Mouse (Mus musculus) liver, postnatal 0 days (tissue): ENCODE results near the gene Kcnj6. TPM values are rescaled to one million over a fixed set of nuclear protein-coding genes. Genes with fewer than 3 reads are reported as not detected.

Experiments
- ATAC-seq: fragments of 200-750 bp; cut with Nextera tagmentation; 2 replicates; pipeline ENCODE4 v1.8.0; 2017; ENCODE audit warnings: mild to moderate bottlenecking, moderate library complexity
- DNase-seq: peaks from one replicate; pipeline ENCODE4 v3.0.0-alpha.2; 2016
- H3K27ac ChIP-seq: fragments of 300-500 bp; sonication (generic); 2 replicates; pipeline ENCODE4 v1.5.1; 2014; ENCODE audit warnings: antibody characterized with exemption, moderate library complexity, mild to moderate bottlenecking, low read depth
- H3K27me3 ChIP-seq: fragments of 300-500 bp; sonication (generic); 2 replicates; pipeline ENCODE4 v1.6.1; 2014; ENCODE audit warnings: low read length, control low read depth, mixed read lengths; ENCODE audit not compliant: insufficient read depth
- H3K36me3 ChIP-seq: fragments of 300-500 bp; sonication (generic); replicated peaks from 2 replicates; pipeline ENCODE4 v1.6.1; 2014; ENCODE audit warnings: mild to moderate bottlenecking, control low read depth, low read length, moderate library complexity, mixed read lengths; ENCODE audit not compliant: insufficient read depth
- H3K4me1 ChIP-seq: fragments of 300-500 bp; sonication (generic); 2 replicates; pipeline ENCODE4 v1.6.1; 2014; ENCODE audit warnings: antibody characterized with exemption, mild to moderate bottlenecking, control low read depth; ENCODE audit not compliant: insufficient read depth
- H3K4me2 ChIP-seq: fragments of 300-500 bp; sonication (generic); 2 replicates; pipeline ENCODE4 v1.6.1; 2014; ENCODE audit warnings: low read depth, mild to moderate bottlenecking, low read length, moderate library complexity, mixed read lengths
- H3K4me3 ChIP-seq: fragments of 300-500 bp; sonication (generic); 2 replicates; pipeline ENCODE4 v1.5.1; 2014; ENCODE audit warnings: low read depth, low read length
- H3K9ac ChIP-seq: fragments of 300-500 bp; sonication (generic); replicated peaks from 2 replicates; pipeline ENCODE4 v1.6.1; 2014; ENCODE audit warnings: mild to moderate bottlenecking, moderate library complexity
- H3K9me3 ChIP-seq: fragments of 300-500 bp; sonication (generic); 2 replicates; pipeline ENCODE4 v1.6.1; 2016; ENCODE audit warnings: mild to moderate bottlenecking, control low read depth, low read length, mixed read lengths
- CTCF ChIP-seq: sonication (generic); IDR thresholded peaks from 2 replicates; pipeline ENCODE4 v1.5.1; 2016; ENCODE audit warnings: antibody characterized with exemption, low read depth
- EP300 ChIP-seq: IDR thresholded peaks from 2 replicates; pipeline ENCODE4 v1.6.1; 2016; ENCODE audit warnings: antibody characterized with exemption, low read depth, mild to moderate bottlenecking
- WGBS: fragments of 180-500 bp; shearing (Covaris S2); extraction: QIAGEN DNeasy Blood & Tissue Kit; methylation state at CpG from one replicate; pipeline ENCODE4 v1.1.7; 2014; ENCODE audit not compliant: insufficient replicate concordance; 5-methylcytosine and 5-hydroxymethylcytosine counted together
- polyA plus RNA-seq: library from polyadenylated mRNA; unstranded; fragments of >200 nt; fragmentation: Nextera tagmentation; extraction: Ambion mirVana; gene quantifications from 2 replicates; pipeline ENCODE4 v1.2.1, GENCODE M21; 2015

Gene Kcnj6
- polyA plus RNA-seq, 1 experiment from 2014 or later, result not detected

GRCm38 (mm10) chr16:94834502-94834901 lies 163.0 kb downstream of the Kcnj6 start:
- no peak overlapping the region for H3K9ac ChIP-seq
- no peak overlapping the region for H3K4me2 ChIP-seq
- H3K27me3 ChIP-seq, result no peaks in the 10 kb centered on the region
- no peak for ATAC-seq
- no peak overlapping the region for H3K4me3 ChIP-seq
- DNase-seq, result no peak
- WGBS, result 80% methylated on average over 9 of the region's 9 CpGs
- no peak for TF ChIP-seq EP300
- TF ChIP-seq CTCF, result no peak
- H3K4me1 ChIP-seq, result no peaks in the 10 kb centered on the region
- H3K9me3 ChIP-seq, result no peaks in the 10 kb centered on the region
- H3K36me3 ChIP-seq, result no peaks in the 10 kb centered on the region
- H3K27ac ChIP-seq, result no peak overlapping the region

GRCm38 (mm10) chr16:94828166-94828565 lies 169.3 kb downstream of the Kcnj6 start:
- TF ChIP-seq EP300 (no peak), CTCF (no peak)
- Histone ChIP-seq H3K36me3 (no peaks in the 10 kb centered on the region), H3K4me3 (no peak overlapping the region), H3K27ac (no peak overlapping the region), H3K4me2 (no peak overlapping the region), H3K9ac (no peak overlapping the region), H3K27me3 (no peaks in the 10 kb centered on the region), H3K4me1 (no peaks in the 10 kb centered on the region), H3K9me3 (no peaks in the 10 kb centered on the region)
- DNase-seq (no peak), ATAC-seq (no peak)
- WGBS, result 83% methylated on average over 18 of the region's 18 CpGs

GRCm38 (mm10) chr16:94827092-94827585 lies 170.4 kb downstream of the Kcnj6 start:
- Histone ChIP-seq H3K36me3 (no peaks in the 10 kb centered on the region), H3K4me1 (no peaks in the 10 kb centered on the region), H3K27me3 (no peaks in the 10 kb centered on the region), H3K9me3 (no peaks in the 10 kb centered on the region), H3K4me2 (no peak overlapping the region), H3K9ac (no peak overlapping the region), H3K27ac (no peak overlapping the region), H3K4me3 (no peak overlapping the region)
- DNase-seq, result no peak
- TF ChIP-seq EP300, result no peak
- TF ChIP-seq CTCF, result no peak
- ATAC-seq, result no peak
- 76% methylated on average over 8 of the region's 8 CpGs for WGBS

- TF ChIP-seq EP300 (no peak), CTCF (no peak)
- no peaks in the 10 kb centered on the region for H3K36me3 ChIP-seq
- DNase-seq, result no peak
These were observed 172.2 kb downstream of the Kcnj6 start for GRCm38 (mm10) chr16:94825274-94825673.

GRCm38 (mm10) chr16:94822611-94823010 lies 174.9 kb downstream of the Kcnj6 start:
- no peak for DNase-seq
- 67% methylated on average over 5 of the region's 5 CpGs for WGBS
- no peak overlapping the region for H3K4me2 ChIP-seq
- no peak overlapping the region for H3K9ac ChIP-seq
- H3K4me3 ChIP-seq, result no peak overlapping the region
- no peaks in the 10 kb centered on the region for H3K36me3 ChIP-seq
- no peaks in the 10 kb centered on the region for H3K27me3 ChIP-seq
- H3K27ac ChIP-seq, result no peak overlapping the region
- no peak for TF ChIP-seq CTCF
- TF ChIP-seq EP300, result no peak
- no peaks in the 10 kb centered on the region for H3K4me1 ChIP-seq
- no peak for ATAC-seq
- H3K9me3 ChIP-seq, result no peaks in the 10 kb centered on the region

More at GRCm38 (mm10) chr16:94825274-94825673, 172.2 kb downstream of the Kcnj6 start:
- H3K9me3 ChIP-seq, result no peaks in the 10 kb centered on the region
- no peak overlapping the region for H3K27ac ChIP-seq
- no peak overlapping the region for H3K9ac ChIP-seq
- no peak overlapping the region for H3K4me2 ChIP-seq
- H3K4me3 ChIP-seq, result no peak overlapping the region
- 68% methylated on average over 6 of the region's 6 CpGs for WGBS
- H3K27me3 ChIP-seq, result no peaks in the 10 kb centered on the region
- no peaks in the 10 kb centered on the region for H3K4me1 ChIP-seq
- no peak for ATAC-seq

GRCm38 (mm10) chr16:94821610-94822009 lies 175.9 kb downstream of the Kcnj6 start:
- Histone ChIP-seq H3K4me1 (no peaks in the 10 kb centered on the region), H3K9ac (no peak overlapping the region), H3K4me3 (no peak overlapping the region), H3K27ac (no peak overlapping the region), H3K4me2 (no peak overlapping the region), H3K27me3 (no peaks in the 10 kb centered on the region), H3K9me3 (no peaks in the 10 kb centered on the region), H3K36me3 (no peaks in the 10 kb centered on the region)
- ATAC-seq (no peak), DNase-seq (no peak)
- 67% methylated on average over 11 of the region's 11 CpGs for WGBS
- TF ChIP-seq CTCF (no peak), EP300 (no peak)

- Histone ChIP-seq H3K27ac (no peak overlapping the region), H3K9ac (no peak overlapping the region), H3K27me3 (no peaks in the 10 kb centered on the region), H3K4me3 (no peak overlapping the region), H3K4me2 (no peak overlapping the region), H3K36me3 (no peaks in the 10 kb centered on the region), H3K4me1 (no peaks in the 10 kb centered on the region), H3K9me3 (peaks cover 7% of the 10 kb centered on the region)
- DNase-seq, result no peak
- ATAC-seq, result no peak
- 25% methylated on average over 6 of the region's 6 CpGs for WGBS
- TF ChIP-seq CTCF, result peak; percentile 62
- TF ChIP-seq EP300, result no peak
These were observed 181.1 kb downstream of the Kcnj6 start for GRCm38 (mm10) chr16:94816391-94816790.
